Mouse (Mus musculus) kidney, adult 2 months (tissue): Measurements from ENCODE around the gene Nav2. TPM values are rescaled to one million over a fixed set of nuclear protein-coding genes. Genes with fewer than 3 reads are reported as not detected.

Experiments used
- DNase-seq: peaks from one replicate; pipeline ENCODE4 v3.0.0; 2021
- H3K27ac ChIP-seq: fragments of 200-500 bp; 2 replicates; pipeline ENCODE4 v1.5.1; 2012; ENCODE audit warnings: low read depth, low read length, control low read depth, inconsistent platforms; ENCODE audit not compliant: insufficient read depth
- H3K27me3 ChIP-seq: fragments of 200-500 bp; replicated peaks from 2 replicates; pipeline ENCODE4 v1.6.1; 2012; ENCODE audit warnings: mild to moderate bottlenecking, moderate library complexity, low read length, inconsistent platforms; ENCODE audit not compliant: control insufficient read depth, insufficient read depth
- H3K36me3 ChIP-seq: fragments of 200-500 bp; 2 replicates; pipeline ENCODE4 v1.6.1; 2012; ENCODE audit warnings: mild to moderate bottlenecking, moderate library complexity, low read length, inconsistent platforms; ENCODE audit not compliant: control insufficient read depth, insufficient read depth
- H3K4me1 ChIP-seq: fragments of 200-500 bp; 2 replicates; pipeline ENCODE4 v1.6.1; 2011; ENCODE audit warnings: low read length; ENCODE audit not compliant: control insufficient read depth, insufficient read depth
- H3K4me3 ChIP-seq: fragments of 200-500 bp; 2 replicates; pipeline ENCODE4 v1.5.1; 2011; ENCODE audit warnings: mild to moderate bottlenecking, low read depth, low read length, control low read depth; ENCODE audit not compliant: insufficient read depth
- CTCF ChIP-seq: fragments of 200-500 bp; conservative IDR thresholded peaks from 2 replicates; pipeline ENCODE4 v1.5.1; 2011; ENCODE audit warnings: low read depth, mild to moderate bottlenecking, control low read depth, low read length, moderate library complexity, mixed read lengths; ENCODE audit not compliant: insufficient read depth, insufficient read length
- POLR2A ChIP-seq: fragments of 200-500 bp; IDR thresholded peaks from one replicate; pipeline ENCODE4 v1.6.1; 2011; ENCODE audit warnings: low read depth, low read length, control low read depth
- WGBS: fragments of 180-500 bp; shearing (Covaris S2); methylation state at CpG from one replicate; pipeline ENCODE4 v1.1.7; 2018; 5-methylcytosine and 5-hydroxymethylcytosine counted together
- polyA plus RNA-seq: library from polyadenylated mRNA; depleted of rRNA; stranded (reverse); fragments of >200 nt; gene quantifications from 2 replicates; pipeline ENCODE4 v1.2.3, GENCODE M21; 2012

Gene Nav2
- polyA plus RNA-seq, 1 experiment: 18.3 TPM

GRCm38 (mm10) chr7:49388137-49388536, 479.6 kb downstream of the Nav2 start:
- H3K4me1 ChIP-seq: no peaks in the 10 kb centered on the region
- WGBS: 92% methylated on average over 2 of the region's 2 CpGs
- no peak overlapping the region for H3K27ac ChIP-seq
- H3K4me3 ChIP-seq: no peak overlapping the region
- H3K27me3 ChIP-seq: no peaks in the 10 kb centered on the region
- TF ChIP-seq POLR2A (no peak), CTCF (no peak)
- no peak for DNase-seq
- no peaks in the 10 kb centered on the region for H3K36me3 ChIP-seq

- 79% methylated on average over 3 of the region's 3 CpGs for WGBS
- DNase-seq: no peak
- Histone ChIP-seq H3K4me3 (no peak overlapping the region), H3K27me3 (no peaks in the 10 kb centered on the region), H3K4me1 (no peaks in the 10 kb centered on the region), H3K36me3 (no peaks in the 10 kb centered on the region), H3K27ac (no peak overlapping the region)
- TF ChIP-seq POLR2A: no peak
- no peak for TF ChIP-seq CTCF
These were observed 481.8 kb downstream of the Nav2 start for GRCm38 (mm10) chr7:49390312-49390711.

GRCm38 (mm10) chr7:49390829-49391228, 482.3 kb downstream of the Nav2 start:
- TF ChIP-seq POLR2A: no peak
- TF ChIP-seq CTCF: no peak
- H3K27ac ChIP-seq: no peak overlapping the region
- DNase-seq: no peak
- no peaks in the 10 kb centered on the region for H3K27me3 ChIP-seq
- 83% methylated on average over 9 of the region's 9 CpGs for WGBS
- H3K4me1 ChIP-seq: no peaks in the 10 kb centered on the region
- H3K36me3 ChIP-seq: no peaks in the 10 kb centered on the region
- no peak overlapping the region for H3K4me3 ChIP-seq

- WGBS: 75% methylated on average over 3 of the region's 3 CpGs
These were observed 483.7 kb downstream of the Nav2 start for GRCm38 (mm10) chr7:49392180-49392579.

GRCm38 (mm10) chr7:49392834-49393233, 484.3 kb downstream of the Nav2 start:
- Histone ChIP-seq H3K27me3 (no peaks in the 10 kb centered on the region), H3K4me1 (no peaks in the 10 kb centered on the region; the same call in 1 of the 2 replicates), H3K36me3 (no peaks in the 10 kb centered on the region), H3K27ac (no peak overlapping the region), H3K4me3 (no peak overlapping the region)
- 54% methylated on average over 3 of the region's 3 CpGs for WGBS
- DNase-seq: no peak
- no peak for TF ChIP-seq POLR2A
- no peak for TF ChIP-seq CTCF

More at GRCm38 (mm10) chr7:49392180-49392579, 483.7 kb downstream of the Nav2 start:
- no peak for TF ChIP-seq POLR2A
- no peak for DNase-seq
- Histone ChIP-seq H3K4me1 (no peaks in the 10 kb centered on the region), H3K27me3 (no peaks in the 10 kb centered on the region), H3K36me3 (no peaks in the 10 kb centered on the region), H3K27ac (no peak overlapping the region), H3K4me3 (no peak overlapping the region)

- WGBS: 89% methylated on average over 7 of the region's 7 CpGs
- DNase-seq: no peak
- Histone ChIP-seq H3K27ac (no peak overlapping the region), H3K4me1 (no peaks in the 10 kb centered on the region; the same call in 1 of the 2 replicates), H3K36me3 (no peaks in the 10 kb centered on the region), H3K27me3 (no peaks in the 10 kb centered on the region), H3K4me3 (no peak overlapping the region)
- TF ChIP-seq CTCF: no peak
- TF ChIP-seq POLR2A: no peak
These were observed 485.3 kb downstream of the Nav2 start for GRCm38 (mm10) chr7:49393857-49394256.

- no peak overlapping the region for H3K27ac ChIP-seq
- no peaks in the 10 kb centered on the region; the same call in 1 of the 2 replicates for H3K4me1 ChIP-seq
- no peak overlapping the region for H3K4me3 ChIP-seq
- no peak for TF ChIP-seq POLR2A
- WGBS: 71% methylated on average over 1 of the region's 1 CpGs
- H3K27me3 ChIP-seq: no peaks in the 10 kb centered on the region
- no peak for DNase-seq
- no peaks in the 10 kb centered on the region for H3K36me3 ChIP-seq
These were observed 487.7 kb downstream of the Nav2 start for GRCm38 (mm10) chr7:49396202-49396601.

- H3K27ac ChIP-seq: no peak overlapping the region
- no peaks in the 10 kb centered on the region; the same call in 1 of the 2 replicates for H3K4me1 ChIP-seq
- no peak overlapping the region for H3K4me3 ChIP-seq
- no peaks in the 10 kb centered on the region for H3K36me3 ChIP-seq
- peak; percentile 79 for DNase-seq
- 44% methylated on average over 17 of the region's 17 CpGs for WGBS
- TF ChIP-seq POLR2A: no peak
- TF ChIP-seq CTCF: no peak
- H3K27me3 ChIP-seq: no peaks in the 10 kb centered on the region
These were observed 489.0 kb downstream of the Nav2 start for GRCm38 (mm10) chr7:49397441-49398003.
